In the genomic region with DNA sequence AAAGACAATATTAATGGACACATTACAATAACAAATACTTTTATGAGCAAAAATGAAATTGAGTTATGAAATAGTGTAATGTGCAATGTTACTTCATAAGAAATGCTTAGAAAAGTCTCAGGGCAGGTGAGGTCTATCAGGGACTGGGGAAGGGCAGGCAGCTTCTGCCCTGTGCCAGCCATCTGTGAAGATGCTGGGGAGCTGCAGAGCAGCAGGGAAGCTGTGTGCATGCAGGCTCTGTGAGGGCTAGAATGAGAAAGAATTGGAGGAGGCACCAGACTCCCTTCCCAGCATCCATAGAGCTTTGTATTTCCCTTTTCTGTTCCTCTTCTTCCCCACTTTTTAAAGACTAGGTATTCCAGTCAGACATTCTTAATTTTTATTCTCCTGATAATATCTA, we compare ENCODE assay signal across 27 mouse cellular contexts.
A peak's percentile ranks its signal among the peaks of the same experiment; 100 is the strongest.
DNase-seq lines count a peak whose midpoint lies in the region; TF ChIP-seq lines count a peak whose summit lies in the region.
"Had no signal": no experiment of that assay in that cellular context is flagged by ENCODE, and none has a peak within 500 bp of the region (broad histone marks: within the 10 kb centered on the region; RNA-seq: fewer than 3 reads in every experiment).

No protein-coding gene starts in this region.

- DNase-seq in layer of hippocampus, adult 2 months (ENCODE audit: low spot score in 2 of 2) = no peak
- DNase-seq in layer of hippocampus, adult 9-10 months (ENCODE audit: low spot score) = no peak
- peak; percentile 3 for DNase-seq in cerebellum, adult 11 months
- peak; percentile 31 to 62 for DNase-seq in cerebellum, adult 2 months
- DNase-seq in cerebellum, postnatal 14 days = peak; percentile 42 to 62
- DNase-seq in thymus, adult 18-20 months = no peak
- DNase-seq in spleen, postnatal 14 days (ENCODE audit: low spot score in 2 of 2) = no peak
- DNase-seq in urinary bladder, postnatal 4 days (ENCODE audit: low spot score in 2 of 2) = no peak
- DNase-seq: adrenal gland, adult 2 months; adrenal gland, postnatal 36 days; B cell, adult 2 months; gastrocnemius, adult 2 months; heart, postnatal 10 days; kidney, adult 2 months; kidney, postnatal 36 days; layer of hippocampus, postnatal 36 days; liver; right cerebral cortex, adult 18-20 months had no signal

- H3K27ac ChIP-seq in layer of hippocampus, adult 2 months = peak overlapping the region; percentile 36; the same call in 1 of the 2 replicates
- no peak overlapping the region for H3K27ac ChIP-seq in cerebellum, adult 2 months (ENCODE audit: insufficient read depth, low read length)
- H3K27ac ChIP-seq: embryonic facial prominence, embryonic 13.5 days; forebrain, embryonic 13.5 days; gastrocnemius, adult 2 months; heart, embryonic 13.5 days; liver, embryonic 15.5 days; lung, embryonic 15.5 days; midbrain, embryonic 10.5 days; neural tube, embryonic 12.5 days had no signal

- no peak for TF ChIP-seq POLR2A in cerebellum, adult 2 months (IDR thresholded peaks at IDR 0.05; ENCODE audit: borderline replicate concordance, insufficient read depth, low read length)

- H3K4me3 ChIP-seq in layer of hippocampus, adult 2 months = no peak overlapping the region
- no peak overlapping the region for H3K4me3 ChIP-seq in cerebellum, adult 2 months (replicated peaks; ENCODE audit: insufficient read depth, low read depth, low read length)
- H3K4me3 ChIP-seq: embryonic facial prominence, embryonic 13.5 days; erythroblast, embryonic 14.5 days; forebrain, embryonic 13.5 days; gastrocnemius, adult 2 months; heart, embryonic 13.5 days; liver, embryonic 15.5 days; lung, embryonic 15.5 days; midbrain, embryonic 10.5 days; myocyte; neural tube, embryonic 12.5 days had no signal

- H3K4me1 ChIP-seq in cerebellum, adult 2 months (ENCODE audit: control insufficient read depth, insufficient read depth, low read length) = peaks cover 4% of the 10 kb centered on the region; the same call in 1 of the 2 replicates
- H3K4me1 ChIP-seq: embryonic facial prominence, embryonic 13.5 days; forebrain, embryonic 13.5 days; heart, embryonic 13.5 days; liver, embryonic 15.5 days; lung, embryonic 15.5 days; midbrain, embryonic 10.5 days; neural tube, embryonic 12.5 days had no signal

- H3K27me3 ChIP-seq in cerebellum, adult 2 months (ENCODE audit: control insufficient read depth, insufficient read depth, low read length) = no peaks in the 10 kb centered on the region
- H3K27me3 ChIP-seq: embryonic facial prominence, embryonic 13.5 days; forebrain, embryonic 13.5 days; heart, embryonic 13.5 days; liver, embryonic 15.5 days; lung, embryonic 15.5 days; neural tube, embryonic 12.5 days had no signal

- no peak for TF ChIP-seq CTCF in layer of hippocampus, adult 2 months (conservative IDR thresholded peaks at IDR 0.05)
- no peak for TF ChIP-seq CTCF in cerebellum, adult 2 months (IDR thresholded peaks at IDR 0.05; ENCODE audit: borderline replicate concordance, insufficient read depth, low read depth, low read length)

Comparison
In these comparisons a context has a peak if more than half of its experiments do, and no peak if none do; other contexts are left out.
1. DNase-seq: peak in cerebellum, adult 11 months (single experiment), cerebellum, adult 2 months (2 of 2) and cerebellum, postnatal 14 days (2 of 2); none in layer of hippocampus, adult 2 months (0 of 2), layer of hippocampus, adult 9-10 months (single experiment), thymus, adult 18-20 months (0 of 2), spleen, postnatal 14 days (0 of 2) and urinary bladder, postnatal 4 days (0 of 2).